Mouse (Mus musculus) cortical plate, adult 2 months (tissue): ENCODE data around the gene Fam180a. TPM values are rescaled to one million over a fixed set of nuclear protein-coding genes. Genes with fewer than 3 reads are reported as not detected.

Source experiments
- H3K27ac ChIP-seq: fragments of 200-500 bp; 2 replicates; pipeline ENCODE4 v1.5.1; 2012; ENCODE audit warnings: low read length, control low read depth, inconsistent platforms; ENCODE audit not compliant: insufficient read depth
- H3K4me1 ChIP-seq: fragments of 200-500 bp; 2 replicates; pipeline ENCODE4 v1.6.1; 2011; ENCODE audit warnings: low read length; ENCODE audit not compliant: control insufficient read depth, insufficient read depth
- H3K4me3 ChIP-seq: fragments of 200-500 bp; 2 replicates; pipeline ENCODE4 v1.5.1; 2011; ENCODE audit warnings: mild to moderate bottlenecking, low read length, control low read depth; ENCODE audit not compliant: insufficient read depth
- CTCF ChIP-seq: fragments of 200-500 bp; IDR thresholded peaks from 2 replicates; pipeline ENCODE4 v1.5.1; 2011; ENCODE audit warnings: mild to moderate bottlenecking, control low read depth, low read length; ENCODE audit not compliant: insufficient read depth; ENCODE audit errors: extremely low read depth
- POLR2A ChIP-seq: fragments of 200-500 bp; IDR thresholded peaks from 2 replicates; pipeline ENCODE4 v1.6.1; 2011; ENCODE audit warnings: mild to moderate bottlenecking, low read length, control low read depth; ENCODE audit not compliant: insufficient read depth; ENCODE audit errors: extremely low read depth
- polyA plus RNA-seq: library from polyadenylated mRNA; depleted of rRNA; stranded (reverse); fragments of >200 nt; gene quantifications from 2 replicates; pipeline ENCODE4 v1.2.3, GENCODE M21; 2012

The Fam180a gene
- polyA plus RNA-seq, 1 experiment, result 2.0 TPM

- TF ChIP-seq POLR2A (no peak), CTCF (no peak)
- H3K4me3 ChIP-seq, result no peak overlapping the region
- peaks cover 3% of the 10 kb centered on the region for H3K4me1 ChIP-seq
- H3K27ac ChIP-seq, result no peak overlapping the region
These were observed 28.9 kb downstream of the Fam180a start for GRCm38 (mm10) chr6:35297001-35297400.

- Histone ChIP-seq H3K4me1 (peaks cover 3% of the 10 kb centered on the region), H3K4me3 (no peak overlapping the region), H3K27ac (no peak overlapping the region)
- no peak for TF ChIP-seq POLR2A
- no peak for TF ChIP-seq CTCF
These were observed 31.0 kb downstream of the Fam180a start for GRCm38 (mm10) chr6:35294964-35295363.

- Histone ChIP-seq H3K4me3 (no peak overlapping the region), H3K27ac (no peak overlapping the region), H3K4me1 (peaks cover 2% of the 10 kb centered on the region; the same call in 1 of the 2 replicates)
- TF ChIP-seq CTCF, result no peak
- TF ChIP-seq POLR2A, result no peak
These were observed 36.3 kb downstream of the Fam180a start for GRCm38 (mm10) chr6:35289676-35290075.

GRCm38 (mm10) chr6:35288920-35289319, 37.0 kb downstream of the Fam180a start:
- TF ChIP-seq CTCF (no peak), POLR2A (no peak)
- Histone ChIP-seq H3K27ac (no peak overlapping the region), H3K4me1 (peaks cover 2% of the 10 kb centered on the region; the same call in 1 of the 2 replicates), H3K4me3 (no peak overlapping the region)

- no peak for TF ChIP-seq POLR2A
- TF ChIP-seq CTCF, result 0 out of 2 replicates have a peak, but pooled peaks have one; percentile 8
- H3K4me1 ChIP-seq, result peaks cover 2% of the 10 kb centered on the region; the same call in 1 of the 2 replicates
- no peak overlapping the region for H3K27ac ChIP-seq
These were observed 37.7 kb downstream of the Fam180a start for GRCm38 (mm10) chr6:35288114-35288761.

GRCm38 (mm10) chr6:35279306-35279705, 46.6 kb downstream of the Fam180a start:
- Histone ChIP-seq H3K4me1 (no peaks in the 10 kb centered on the region), H3K27ac (no peak overlapping the region), H3K4me3 (no peak overlapping the region)
- no peak for TF ChIP-seq POLR2A
- TF ChIP-seq CTCF, result no peak

More at GRCm38 (mm10) chr6:35288114-35288761, 37.7 kb downstream of the Fam180a start:
- no peak overlapping the region for H3K4me3 ChIP-seq

- Histone ChIP-seq H3K4me1 (no peaks in the 10 kb centered on the region), H3K4me3 (no peak overlapping the region), H3K27ac (no peak overlapping the region)
- TF ChIP-seq CTCF, result no peak
These were observed 47.9 kb downstream of the Fam180a start for GRCm38 (mm10) chr6:35277903-35278587.

GRCm38 (mm10) chr6:35273391-35274082, 52.4 kb downstream of the Fam180a start:
- no peak overlapping the region for H3K27ac ChIP-seq
- no peak for TF ChIP-seq CTCF
- TF ChIP-seq POLR2A, result no peak
- H3K4me3 ChIP-seq, result no peak overlapping the region
- H3K4me1 ChIP-seq, result no peaks in the 10 kb centered on the region

- no peak overlapping the region for H3K4me3 ChIP-seq
- no peak overlapping the region for H3K27ac ChIP-seq
- no peak for TF ChIP-seq CTCF
- TF ChIP-seq POLR2A, result no peak
- H3K4me1 ChIP-seq, result no peaks in the 10 kb centered on the region
These were observed 53.8 kb downstream of the Fam180a start for GRCm38 (mm10) chr6:35271868-35272765.

GRCm38 (mm10) chr6:35271094-35271855, 54.7 kb downstream of the Fam180a start:
- no peak overlapping the region for H3K27ac ChIP-seq
- H3K4me1 ChIP-seq, result no peaks in the 10 kb centered on the region
- no peak overlapping the region for H3K4me3 ChIP-seq
- TF ChIP-seq POLR2A (no peak), CTCF (no peak)
